Mouse (Mus musculus) cerebellum, adult 2 months (tissue): Measurements from ENCODE around the gene Omd.

Experiments
- CTCF ChIP-seq: fragments of 200-500 bp; IDR thresholded peaks from 2 replicates; pipeline ENCODE4 v1.5.1; 2011; ENCODE audit warnings: low read depth, mild to moderate bottlenecking, control low read depth, low read length, moderate library complexity, borderline replicate concordance; ENCODE audit not compliant: insufficient read depth
- POLR2A ChIP-seq: fragments of 200-500 bp; IDR thresholded peaks from 2 replicates; pipeline ENCODE4 v1.6.1; 2011; ENCODE audit warnings: low read length, control low read depth, borderline replicate concordance; ENCODE audit not compliant: insufficient read depth

- TF ChIP-seq POLR2A (no peak), CTCF (no peak)
Measured at GRCm38 (mm10) chr13:49564347-49564746, 17.9 kb upstream of the Omd start.
